Mouse (Mus musculus): ENCODE measurements around the gene Dctn1.

Dctn1 gene

GRCm38 (mm10) chr6:83165607-83166242 lies at the start of gene Dctn1:
Gene Dctn1 (plus strand): TSS chr6:83165920.
- DNase-seq (ENCODE audit: low read depth, low spot score): peak; percentile 88

GRCm38 (mm10) chr6:83116373-83117164 lies 49.2 kb upstream of the Dctn1 start:
- no peak for DNase-seq (ENCODE audit: low read depth, low spot score)

- DNase-seq (ENCODE audit: low read depth, low spot score): no peak
Measured at GRCm38 (mm10) chr6:83117165-83117438, 48.6 kb upstream of the Dctn1 start.

- DNase-seq (ENCODE audit: low read depth, low spot score): no peak
Measured at GRCm38 (mm10) chr6:83117616-83118015, 48.1 kb upstream of the Dctn1 start.

GRCm38 (mm10) chr6:83118369-83118768 lies 47.4 kb upstream of the Dctn1 start:
- no peak for DNase-seq (ENCODE audit: low read depth, low spot score)

- DNase-seq (ENCODE audit: low read depth, low spot score): no peak
Measured at GRCm38 (mm10) chr6:83118825-83119733, 46.6 kb upstream of the Dctn1 start.

- DNase-seq (ENCODE audit: low read depth, low spot score): no peak
Measured at GRCm38 (mm10) chr6:83119734-83120051, 46.0 kb upstream of the Dctn1 start.

GRCm38 (mm10) chr6:83120930-83121862 lies 44.5 kb upstream of the Dctn1 start, which contains the start of gene Wbp1:
Gene Wbp1 (minus strand): TSS chr6:83121559.
- DNase-seq (ENCODE audit: low read depth, low spot score): peak; percentile 100

- no peak for DNase-seq (ENCODE audit: low read depth, low spot score)
Measured at GRCm38 (mm10) chr6:83121863-83122710, 43.6 kb upstream of the Dctn1 start.

- no peak for DNase-seq (ENCODE audit: low read depth, low spot score)
Measured at GRCm38 (mm10) chr6:83122961-83123360, 42.8 kb upstream of the Dctn1 start.

- peak; percentile 96 for DNase-seq (ENCODE audit: low read depth, low spot score)
Measured at GRCm38 (mm10) chr6:83124851-83125312, 40.8 kb upstream of the Dctn1 start.

GRCm38 (mm10) chr6:83125331-83125730 lies 40.4 kb upstream of the Dctn1 start, which contains the start of gene Ino80b:
Gene Ino80b (minus strand): TSS chr6:83125431.
- DNase-seq (ENCODE audit: low read depth, low spot score): no peak

GRCm38 (mm10) chr6:83127419-83127818 lies 38.3 kb upstream of the Dctn1 start:
- DNase-seq (ENCODE audit: low read depth, low spot score): no peak

- DNase-seq (ENCODE audit: low read depth, low spot score): no peak
Measured at GRCm38 (mm10) chr6:83131469-83132034, 34.2 kb upstream of the Dctn1 start.

- DNase-seq (ENCODE audit: low read depth, low spot score): no peak
Measured at GRCm38 (mm10) chr6:83132176-83132919, 33.4 kb upstream of the Dctn1 start.

- DNase-seq (ENCODE audit: low read depth, low spot score): no peak
Measured at GRCm38 (mm10) chr6:83134226-83134625, 31.5 kb upstream of the Dctn1 start.

- no peak for DNase-seq (ENCODE audit: low read depth, low spot score)
Measured at GRCm38 (mm10) chr6:83134951-83135513, 30.7 kb upstream of the Dctn1 start, which contains the start of gene Rtkn. Gene Rtkn (plus strand): TSS chr6:83135463.

- no peak for DNase-seq (ENCODE audit: low read depth, low spot score)
Measured at GRCm38 (mm10) chr6:83135571-83136161, 30.1 kb upstream of the Dctn1 start.

Data from telencephalon, adult 2 months (tissue).